Mouse (Mus musculus): ENCODE measurements around the gene Minos1.

Gene Minos1

DNA sequence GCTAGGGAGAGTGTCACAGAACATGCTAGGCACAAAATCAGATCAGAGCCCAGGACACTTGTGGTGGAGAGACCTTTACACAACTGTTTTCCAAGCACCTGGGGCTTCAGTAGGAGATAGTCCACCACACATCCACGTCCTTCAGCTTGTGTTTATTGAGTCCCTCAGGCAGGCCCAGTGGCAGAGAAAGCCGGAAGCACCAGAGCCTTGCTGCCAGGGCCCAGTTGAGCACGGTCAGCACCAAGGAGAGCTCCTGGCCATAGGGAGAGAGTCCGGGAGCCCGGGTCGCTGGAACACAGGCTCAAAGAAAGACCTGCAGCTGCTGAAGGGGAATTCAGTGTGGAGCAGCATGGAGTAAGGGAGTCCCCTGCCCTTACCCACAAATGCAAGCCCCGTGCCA lies 71.3 kb downstream of the Minos1 start:
- no peak for DNase-seq (ENCODE audit: low spot score)

DNA sequence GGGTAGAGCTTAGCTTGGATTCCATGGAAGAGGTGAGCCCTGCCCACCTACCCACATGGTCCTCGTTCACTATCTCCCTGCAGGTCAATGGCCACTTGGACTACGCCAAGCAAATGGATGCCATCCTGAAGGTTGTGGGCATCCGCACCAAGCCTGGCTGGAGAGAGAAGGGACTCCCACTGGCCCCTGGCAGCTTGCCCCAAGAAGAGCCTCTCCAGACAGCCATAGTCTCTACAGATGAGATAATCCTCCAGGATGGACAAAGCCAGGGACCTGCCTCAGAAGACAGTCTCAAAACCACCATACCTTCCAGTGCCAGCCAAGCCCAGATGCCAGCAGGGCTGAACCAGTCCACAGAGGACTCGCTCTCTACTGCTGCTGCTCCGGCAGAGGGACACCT lies 72.9 kb downstream of the Minos1 start:
- no peak for DNase-seq (ENCODE audit: low spot score)

GRCm38 (mm10) chr4:139057291-139057690 lies 73.6 kb downstream of the Minos1 start:
- DNase-seq (ENCODE audit: low spot score) = no peak

DNA sequence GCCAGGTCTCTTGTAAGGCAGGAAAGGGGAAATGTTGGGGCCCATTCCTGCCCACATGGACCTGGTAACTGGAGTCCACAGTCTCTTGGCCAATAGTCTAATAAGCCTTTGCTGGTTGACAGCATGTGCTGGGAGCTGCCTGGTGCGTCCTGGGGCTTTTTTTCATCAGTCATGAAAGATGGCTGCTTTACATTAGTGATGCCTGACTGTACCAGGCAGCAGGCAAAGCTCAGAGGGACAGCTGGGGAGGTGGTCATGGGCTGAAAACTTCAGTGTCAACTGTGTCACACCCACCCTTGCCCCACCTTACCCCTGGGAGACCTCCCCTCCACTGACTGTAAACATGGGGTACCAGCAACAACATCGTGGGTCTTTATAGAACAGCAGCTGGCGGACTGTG lies 75.2 kb downstream of the Minos1 start:
- no peak for DNase-seq (ENCODE audit: low spot score)

- no peak for DNase-seq (ENCODE audit: low spot score)
Measured at GRCm38 (mm10) chr4:139055336-139055735, 75.6 kb downstream of the Minos1 start.

GRCm38 (mm10) chr4:139054300-139054923 lies 76.5 kb downstream of the Minos1 start:
- no peak for DNase-seq (ENCODE audit: low spot score)

GRCm38 (mm10) chr4:139053391-139053790 lies 77.5 kb downstream of the Minos1 start:
- no peak for DNase-seq (ENCODE audit: low spot score)

DNA sequence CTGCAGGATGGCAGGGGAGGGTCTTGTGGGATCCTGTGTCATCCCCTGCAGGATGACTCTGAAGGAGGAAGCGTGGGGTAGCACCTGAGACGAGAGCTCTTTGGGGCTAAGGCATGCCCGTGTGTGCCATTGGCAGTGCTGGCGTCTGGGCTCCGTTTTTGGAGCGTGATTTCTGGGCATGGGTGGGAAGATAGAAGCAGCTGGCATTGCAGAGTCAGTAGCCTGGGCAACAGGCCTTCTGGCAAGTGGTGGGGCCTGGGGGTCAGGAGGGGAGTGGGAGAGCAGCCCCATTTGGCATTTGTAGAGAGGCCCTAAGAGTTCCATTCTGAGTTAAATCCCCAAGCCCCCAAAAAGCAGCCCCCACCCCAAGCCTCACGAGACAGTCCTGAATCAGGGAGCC lies 78.1 kb downstream of the Minos1 start:
- no peak for DNase-seq (ENCODE audit: low spot score)

All from c-Kit-positive CD71-positive TER-119-positive erythroid progenitor cells, embryonic 14.5 days (primary cell).